Mouse (Mus musculus): ENCODE measurements around the gene Srarp. TPM values are rescaled to one million over a fixed set of nuclear protein-coding genes. Genes with fewer than 3 reads are reported as not detected.

Gene Srarp
- polyA plus RNA-seq, 1 experiment from 2014 or later = not detected

DNA sequence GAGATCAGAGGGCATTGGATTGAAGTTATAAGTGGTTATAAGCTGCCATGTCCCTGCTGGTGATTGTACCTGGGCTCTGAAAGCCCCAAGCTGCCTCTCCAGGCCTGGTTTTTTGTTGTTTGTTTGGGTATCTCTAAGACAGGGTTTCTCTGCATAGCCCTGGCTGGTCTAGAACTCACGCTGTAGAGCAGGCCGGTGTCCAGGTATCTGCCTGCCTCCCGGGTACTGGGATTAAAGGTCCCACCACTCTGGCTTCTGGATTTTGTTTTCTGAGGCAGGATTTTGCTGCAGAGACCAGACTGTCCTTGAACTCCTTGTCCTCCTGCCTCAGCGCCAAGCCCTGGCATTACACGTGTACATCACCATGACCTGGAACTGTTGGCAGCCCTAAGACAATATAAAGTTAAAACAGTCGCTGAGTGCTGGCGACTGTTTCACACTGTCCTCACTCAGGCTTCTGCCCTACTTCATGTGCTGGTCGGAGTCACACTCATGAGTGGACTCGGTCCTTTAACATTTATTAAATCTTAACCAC, 16.1 kb upstream of the Srarp start:
- H3K36me3 ChIP-seq (ENCODE audit: control insufficient read depth, insufficient read depth, low read length) = peaks cover 8% of the 10 kb centered on the region
- no peaks in the 10 kb centered on the region for H3K27me3 ChIP-seq (ENCODE audit: control insufficient read depth, insufficient read depth, low read length)
- no peaks in the 10 kb centered on the region for H3K9me3 ChIP-seq (ENCODE audit: control insufficient read depth, low read length)
- H3K27ac ChIP-seq (ENCODE audit: low read depth, low read length) = no peak overlapping the region
- H3K4me3 ChIP-seq (ENCODE audit: low read depth, low read length) = no peak overlapping the region
- H3K9ac ChIP-seq (ENCODE audit: low read length) = no peak overlapping the region
- WGBS = 93% methylated on average over 9 of the region's 9 CpGs
- H3K4me2 ChIP-seq = no peak overlapping the region
- DNase-seq (ENCODE audit: low spot score, missing footprints) (no peak), ATAC-seq (ENCODE audit: low FRiP score) (no peak)
- no peaks in the 10 kb centered on the region for H3K4me1 ChIP-seq (ENCODE audit: control insufficient read depth, insufficient read depth, low read length)

- ATAC-seq (ENCODE audit: low FRiP score) = no peak
- Histone ChIP-seq H3K4me2 (no peak overlapping the region), H3K27ac (ENCODE audit: low read depth, low read length) (no peak overlapping the region), H3K9me3 (ENCODE audit: control insufficient read depth, low read length) (no peaks in the 10 kb centered on the region), H3K27me3 (ENCODE audit: control insufficient read depth, insufficient read depth, low read length) (no peaks in the 10 kb centered on the region), H3K4me1 (ENCODE audit: control insufficient read depth, insufficient read depth, low read length) (no peaks in the 10 kb centered on the region), H3K36me3 (ENCODE audit: control insufficient read depth, insufficient read depth, low read length) (peaks cover 11% of the 10 kb centered on the region), H3K4me3 (ENCODE audit: low read depth, low read length) (no peak overlapping the region), H3K9ac (ENCODE audit: low read length) (no peak overlapping the region)
- no peak for DNase-seq (ENCODE audit: low spot score, missing footprints)
- WGBS = 90% methylated on average over 2 of the region's 2 CpGs
These were observed 15.3 kb upstream of the Srarp start for GRCm38 (mm10) chr4:141451251-141451650.

DNA sequence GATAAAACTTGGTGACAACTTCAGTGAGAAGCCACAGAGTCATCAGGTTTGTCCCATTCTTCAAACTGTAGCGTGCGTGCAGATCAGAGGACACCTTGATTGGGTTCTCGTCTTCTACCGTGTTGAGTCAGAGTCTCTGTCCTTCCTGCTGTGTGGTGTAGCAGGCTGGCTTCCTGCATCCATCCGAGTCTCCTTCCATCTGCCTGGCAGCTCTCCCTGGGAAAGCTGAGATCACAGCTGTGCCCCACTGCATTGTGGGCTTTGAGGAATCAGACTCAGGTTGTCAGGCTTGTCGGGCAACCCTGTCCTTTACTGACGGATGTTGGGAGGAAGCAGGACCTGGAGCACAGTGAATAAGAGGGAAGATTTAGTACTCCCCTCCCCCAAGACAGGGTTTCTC, 10.3 kb upstream of the Srarp start:
- H3K4me2 ChIP-seq = no peak overlapping the region
- WGBS = 83% methylated on average over 7 of the region's 7 CpGs
- H3K9ac ChIP-seq (ENCODE audit: low read length) = no peak overlapping the region
- H3K27ac ChIP-seq (ENCODE audit: low read depth, low read length) = no peak overlapping the region
- no peaks in the 10 kb centered on the region for H3K27me3 ChIP-seq (ENCODE audit: control insufficient read depth, insufficient read depth, low read length)
- peaks cover 11% of the 10 kb centered on the region for H3K4me1 ChIP-seq (ENCODE audit: control insufficient read depth, insufficient read depth, low read length)
- H3K4me3 ChIP-seq (ENCODE audit: low read depth, low read length) = no peak overlapping the region
- peaks cover 11% of the 10 kb centered on the region for H3K36me3 ChIP-seq (ENCODE audit: control insufficient read depth, insufficient read depth, low read length)
- ATAC-seq (ENCODE audit: low FRiP score) (no peak), DNase-seq (ENCODE audit: low spot score, missing footprints) (no peak)
- no peaks in the 10 kb centered on the region for H3K9me3 ChIP-seq (ENCODE audit: control insufficient read depth, low read length)

DNA sequence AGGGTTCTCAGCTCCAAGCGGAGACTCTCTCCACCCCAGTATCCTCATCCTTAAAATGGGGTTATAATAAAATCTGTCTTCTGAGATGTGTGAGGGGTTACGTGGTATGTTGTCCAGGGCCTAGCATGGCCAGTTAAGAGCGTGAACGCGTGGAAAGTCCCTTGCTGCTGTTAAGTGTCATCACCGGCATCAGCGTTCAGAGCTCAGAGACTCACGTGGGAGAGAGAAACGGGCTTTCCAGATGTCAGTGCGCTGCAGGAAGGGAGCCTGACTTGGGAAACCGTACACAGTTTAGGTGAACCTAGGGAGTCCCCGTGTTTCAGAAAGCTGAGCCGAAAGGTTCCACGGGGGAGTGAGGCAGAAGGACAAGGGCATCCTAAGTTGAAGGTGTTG, 9.4 kb upstream of the Srarp start:
- no peaks in the 10 kb centered on the region for H3K9me3 ChIP-seq (ENCODE audit: control insufficient read depth, low read length)
- WGBS = 18% methylated on average over 14 of the region's 14 CpGs

DNA sequence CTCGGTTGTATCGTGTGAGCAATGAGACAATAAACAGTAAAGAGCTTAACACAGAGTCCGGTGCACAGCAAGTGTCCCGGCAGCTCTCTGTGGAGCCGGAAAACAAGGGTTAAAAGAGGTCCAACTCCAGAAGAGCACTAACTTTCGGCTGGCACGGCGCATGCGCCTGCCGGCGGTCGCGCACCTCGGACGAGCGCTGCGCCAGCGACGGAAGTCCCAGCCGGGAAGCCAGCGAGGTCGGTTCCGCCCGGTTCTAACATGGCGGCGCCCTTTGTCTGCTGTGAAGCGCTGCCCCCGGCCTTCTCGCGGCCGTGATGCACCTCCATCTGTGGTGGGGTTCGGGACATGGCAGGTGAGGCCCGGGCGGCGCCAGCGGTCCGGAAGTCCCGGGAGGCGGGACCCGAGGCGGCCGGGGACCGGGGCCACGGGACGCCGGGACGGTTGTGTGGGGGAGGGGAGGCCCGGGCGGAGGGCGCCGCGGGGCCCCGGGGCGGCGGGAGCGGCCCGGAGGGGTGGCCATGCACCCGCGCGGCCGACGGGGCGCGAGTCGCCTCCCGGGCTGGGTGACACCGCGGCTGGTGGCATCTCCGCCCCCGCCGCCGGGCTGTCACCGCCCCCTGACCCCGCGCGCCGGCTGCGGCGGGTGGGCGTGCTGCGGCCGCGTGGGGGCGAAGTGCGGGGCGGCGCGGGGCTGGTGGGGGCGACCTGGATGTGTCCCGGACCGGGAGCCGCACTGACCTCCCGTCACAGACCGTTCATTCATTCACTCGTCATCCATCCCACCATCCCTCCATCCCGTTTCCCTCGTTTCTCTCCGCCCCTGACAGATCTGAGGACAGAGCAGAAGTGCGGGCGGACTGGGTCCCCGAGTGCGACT, 8.8 kb upstream of the Srarp start, which contains the start of gene Zbtb17:
Gene Zbtb17 (plus strand): TSS at position 204 of the 877 bp plus-strand sequence.
- Histone ChIP-seq H3K27ac (ENCODE audit: low read depth, low read length) (peak within 1 kb of the TSS; percentile 48; the same call in 1 of the 2 replicates), H3K4me3 (ENCODE audit: low read depth, low read length) (peak within 1 kb of the TSS; percentile 100), H3K4me1 (ENCODE audit: control insufficient read depth, insufficient read depth, low read length) (peaks cover 11% of the 10 kb centered on the region), H3K9ac (ENCODE audit: low read length) (peak within 1 kb of the TSS; percentile 98), H3K27me3 (ENCODE audit: control insufficient read depth, insufficient read depth, low read length) (no peaks in the 10 kb centered on the region), H3K4me2 (peak within 1 kb of the TSS; percentile 85), H3K36me3 (ENCODE audit: control insufficient read depth, insufficient read depth, low read length) (peaks cover 11% of the 10 kb centered on the region), H3K9me3 (ENCODE audit: control insufficient read depth, low read length) (no peaks in the 10 kb centered on the region)
- peak; percentile 100 for DNase-seq (ENCODE audit: low spot score, missing footprints)
- ATAC-seq (ENCODE audit: low FRiP score) = peak; percentile 93
- under 1% methylated on average over 81 of the region's 102 CpGs for WGBS

More for the DNA sequence above, 9.4 kb upstream of the Srarp start:
- DNase-seq (ENCODE audit: low spot score, missing footprints) (peak; percentile 91), ATAC-seq (ENCODE audit: low FRiP score) (no peak)
- Histone ChIP-seq H3K4me3 (ENCODE audit: low read depth, low read length) (peak overlapping the region; percentile 100), H3K9ac (ENCODE audit: low read length) (peak overlapping the region; percentile 98), H3K27me3 (ENCODE audit: control insufficient read depth, insufficient read depth, low read length) (no peaks in the 10 kb centered on the region), H3K27ac (ENCODE audit: low read depth, low read length) (no peak overlapping the region), H3K4me2 (peak overlapping the region; percentile 85), H3K36me3 (ENCODE audit: control insufficient read depth, insufficient read depth, low read length) (peaks cover 11% of the 10 kb centered on the region), H3K4me1 (ENCODE audit: control insufficient read depth, insufficient read depth, low read length) (peaks cover 11% of the 10 kb centered on the region)

DNA sequence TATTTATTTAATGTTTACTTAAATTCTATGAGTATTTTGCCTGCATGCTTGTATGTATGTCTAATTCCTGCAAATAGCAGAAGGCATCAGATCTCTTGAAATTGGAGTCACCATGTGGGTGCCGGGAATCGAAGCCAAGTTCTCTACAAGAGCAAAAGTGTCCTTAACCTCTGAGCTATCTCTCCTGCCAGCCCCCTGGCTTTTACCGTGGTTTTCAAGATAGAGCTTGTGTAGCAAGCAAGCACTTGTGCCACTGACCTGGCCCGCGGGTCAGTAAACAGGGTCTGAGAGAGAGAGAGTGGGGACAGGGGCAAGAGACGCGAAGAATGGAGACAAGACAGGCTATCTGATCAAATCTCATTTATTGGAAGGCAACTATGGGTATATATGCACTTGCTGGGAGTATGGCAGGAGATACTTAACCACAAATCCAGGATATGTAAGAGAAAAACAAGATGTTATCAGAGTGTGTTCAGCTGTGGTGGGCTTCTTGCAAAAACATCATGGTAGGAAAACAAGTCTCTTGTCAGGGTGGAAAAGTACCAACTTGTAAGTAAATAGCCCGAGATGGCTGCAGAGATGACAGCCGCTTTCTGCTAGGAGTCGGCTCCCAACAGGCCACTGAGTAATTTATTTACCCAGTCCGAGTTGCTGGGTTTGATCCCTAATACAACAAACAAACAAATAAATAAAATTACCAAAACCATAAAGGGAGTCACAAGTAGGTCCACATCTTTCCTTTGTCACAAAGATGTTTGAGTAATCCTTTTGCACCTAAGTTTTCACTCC, 7.9 kb upstream of the Srarp start:
- Histone ChIP-seq H3K9me3 (ENCODE audit: control insufficient read depth, low read length) (no peaks in the 10 kb centered on the region), H3K4me3 (ENCODE audit: low read depth, low read length) (peak overlapping the region; percentile 100), H3K9ac (ENCODE audit: low read length) (peak overlapping the region; percentile 98), H3K4me1 (ENCODE audit: control insufficient read depth, insufficient read depth, low read length) (peaks cover 11% of the 10 kb centered on the region), H3K4me2 (peak overlapping the region; percentile 53), H3K27ac (ENCODE audit: low read depth, low read length) (no peak overlapping the region), H3K36me3 (ENCODE audit: control insufficient read depth, insufficient read depth, low read length) (peaks cover 11% of the 10 kb centered on the region), H3K27me3 (ENCODE audit: control insufficient read depth, insufficient read depth, low read length) (no peaks in the 10 kb centered on the region)
- 50% methylated on average over 11 of the region's 11 CpGs for WGBS
- DNase-seq (ENCODE audit: low spot score, missing footprints) = no peak
- no peak for ATAC-seq (ENCODE audit: low FRiP score)

DNA sequence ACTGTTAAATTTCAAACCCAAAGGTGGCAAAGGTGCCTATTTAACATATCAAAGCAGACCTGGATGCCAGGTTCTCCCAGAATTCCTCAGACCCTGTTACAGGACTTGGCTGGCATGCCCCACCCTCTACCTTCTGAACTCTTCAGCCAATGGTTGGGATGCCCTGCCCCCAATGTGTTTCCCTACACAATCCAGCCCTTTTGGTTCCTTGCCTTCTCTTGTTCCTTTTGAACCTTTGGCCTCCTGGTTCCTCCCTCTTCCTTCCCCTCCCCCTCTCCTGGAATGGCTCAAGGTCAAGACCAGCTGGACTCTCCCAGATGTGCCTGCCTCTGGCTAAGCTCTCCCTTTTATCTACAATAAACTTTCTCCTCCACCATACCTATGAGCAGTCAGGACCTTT, 5.0 kb upstream of the Srarp start:
- Histone ChIP-seq H3K4me2 (no peak overlapping the region), H3K36me3 (ENCODE audit: control insufficient read depth, insufficient read depth, low read length) (no peaks in the 10 kb centered on the region), H3K27ac (ENCODE audit: low read depth, low read length) (no peak overlapping the region), H3K4me1 (ENCODE audit: control insufficient read depth, insufficient read depth, low read length) (peaks cover 10% of the 10 kb centered on the region), H3K9me3 (ENCODE audit: control insufficient read depth, low read length) (no peaks in the 10 kb centered on the region), H3K27me3 (ENCODE audit: control insufficient read depth, insufficient read depth, low read length) (no peaks in the 10 kb centered on the region), H3K9ac (ENCODE audit: low read length) (no peak overlapping the region), H3K4me3 (ENCODE audit: low read depth, low read length) (no peak overlapping the region)
- ATAC-seq (ENCODE audit: low FRiP score) = no peak
- no peak for DNase-seq (ENCODE audit: low spot score, missing footprints)

DNA sequence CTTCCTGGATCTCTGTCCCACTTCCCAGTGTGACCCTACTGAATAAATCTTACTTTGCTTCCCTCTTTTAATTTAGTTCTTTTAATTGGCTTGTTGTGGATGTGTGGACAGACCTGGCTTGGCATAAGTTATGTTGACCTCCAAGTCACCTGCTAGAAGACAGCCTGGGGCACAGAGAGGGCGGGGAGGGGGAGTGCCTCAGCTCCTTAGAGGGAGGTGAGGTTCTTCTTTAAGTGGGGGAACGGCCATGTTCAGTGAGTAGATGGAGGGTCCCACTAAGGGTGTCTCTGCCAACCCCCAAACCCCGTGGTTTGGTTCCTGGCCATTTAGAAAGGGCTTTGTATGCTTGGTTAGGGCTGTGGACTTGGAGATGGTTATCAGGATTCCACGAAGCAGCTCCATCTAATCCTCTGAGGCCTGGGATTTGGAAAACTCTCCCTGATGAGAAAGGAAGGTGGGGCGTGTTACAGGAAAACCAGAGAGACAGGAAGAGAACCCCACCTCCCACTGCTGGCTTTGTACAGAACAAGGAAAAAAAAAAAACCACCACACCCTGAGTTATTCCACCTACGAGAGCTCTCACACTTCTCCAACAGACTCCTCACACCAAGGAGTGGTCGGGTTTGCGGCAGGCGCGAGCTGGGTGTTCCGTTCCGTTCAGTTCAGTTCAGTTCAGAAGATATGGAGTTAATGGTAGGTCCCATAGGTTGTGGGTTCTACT, 3.3 kb upstream of the Srarp start:
- 0 out of 2 replicates have a peak, but pooled peaks cover 3% of the 10 kb centered on the region for H3K4me1 ChIP-seq (ENCODE audit: control insufficient read depth, insufficient read depth, low read length)
- no peaks in the 10 kb centered on the region for H3K36me3 ChIP-seq (ENCODE audit: control insufficient read depth, insufficient read depth, low read length)
- no peaks in the 10 kb centered on the region for H3K27me3 ChIP-seq (ENCODE audit: control insufficient read depth, insufficient read depth, low read length)
- H3K9ac ChIP-seq (ENCODE audit: low read length) = no peak overlapping the region
- H3K4me3 ChIP-seq (ENCODE audit: low read depth, low read length) = no peak overlapping the region
- 84% methylated on average over 12 of the region's 12 CpGs for WGBS
- no peaks in the 10 kb centered on the region for H3K9me3 ChIP-seq (ENCODE audit: control insufficient read depth, low read length)
- H3K27ac ChIP-seq (ENCODE audit: low read depth, low read length) = no peak overlapping the region
- H3K4me2 ChIP-seq = no peak overlapping the region
- DNase-seq (ENCODE audit: low spot score, missing footprints) (no peak), ATAC-seq (ENCODE audit: low FRiP score) (no peak)

Data from midbrain, embryonic 11.5 days (tissue).